Mouse (Mus musculus) limb, embryonic 11.5 days (tissue): ENCODE measurements at regions not wholly inside any gene's neighbourhood (a gene's known extent, or its start where the extent isn't known, plus 50 kb on each side); places are given as distances from the start of the nearest gene placed in this dataset.
A peak's percentile ranks its signal among the peaks of the same experiment; 100 is the strongest.

Experiments used
- ATAC-seq: fragments of 200-750 bp; cut with Nextera tagmentation; 2 replicates; pipeline ENCODE4 v1.8.0; 2017; ENCODE audit warnings: low read depth; ENCODE audit not compliant: insufficient number of reproducible peaks, low FRiP score, low TSS enrichment
- DNase-seq: peaks from one replicate; pipeline ENCODE4 v3.0.0-alpha.2; 2015; ENCODE audit warnings: low spot score
- H3K27ac ChIP-seq: fragments of 300-500 bp; sonication (generic); replicated peaks from 2 replicates; pipeline ENCODE4 v1.5.1; 2014; ENCODE audit warnings: low read depth, mild to moderate bottlenecking, low read length
- H3K27me3 ChIP-seq: fragments of 300-500 bp; sonication (generic); 2 replicates; pipeline ENCODE4 v1.6.1; 2014; ENCODE audit warnings: mild to moderate bottlenecking, low read length, mixed read lengths; ENCODE audit not compliant: control insufficient read depth, insufficient read depth
- H3K36me3 ChIP-seq: fragments of 300-500 bp; sonication (generic); 2 replicates; pipeline ENCODE4 v1.6.1; 2014; ENCODE audit warnings: mild to moderate bottlenecking, low read length, moderate library complexity, mixed read lengths; ENCODE audit not compliant: control insufficient read depth, insufficient read depth
- H3K4me1 ChIP-seq: fragments of 300-500 bp; sonication (generic); 2 replicates; pipeline ENCODE4 v1.6.1; 2014; ENCODE audit warnings: low read length, mixed read lengths; ENCODE audit not compliant: control insufficient read depth, insufficient read depth
- H3K4me2 ChIP-seq: fragments of 300-500 bp; sonication (generic); 2 replicates; pipeline ENCODE4 v1.6.1; 2014; ENCODE audit warnings: low read depth, mild to moderate bottlenecking, moderate library complexity; ENCODE audit not compliant: severe bottlenecking
- H3K4me3 ChIP-seq: fragments of 300-500 bp; sonication (generic); 2 replicates; pipeline ENCODE4 v1.5.1; 2014; ENCODE audit warnings: low read depth, low read length
- H3K9ac ChIP-seq: fragments of 300-500 bp; sonication (generic); 2 replicates; pipeline ENCODE4 v1.6.1; 2014; ENCODE audit warnings: mild to moderate bottlenecking, low read length
- H3K9me3 ChIP-seq: fragments of 300-500 bp; sonication (generic); 2 replicates; pipeline ENCODE4 v1.6.1; 2016; ENCODE audit warnings: low read length; ENCODE audit not compliant: control insufficient read depth
- WGBS: fragments of 180-500 bp; shearing (Covaris S2); extraction: QIAGEN DNeasy Blood & Tissue Kit; methylation state at CpG from one replicate; pipeline ENCODE4 v1.1.7; 2014; 5-methylcytosine and 5-hydroxymethylcytosine counted together

GRCm38 (mm10) chr10:124803997-124804614 is 585.2 kb downstream of the Slc16a7 start:
- Histone ChIP-seq H3K27me3 (no peaks in the 10 kb centered on the region), H3K36me3 (no peaks in the 10 kb centered on the region), H3K4me3 (no peak overlapping the region), H3K9ac (no peak overlapping the region), H3K4me2 (no peak overlapping the region), H3K9me3 (no peaks in the 10 kb centered on the region), H3K4me1 (no peaks in the 10 kb centered on the region), H3K27ac (no peak overlapping the region)
- DNase-seq (no peak), ATAC-seq (peak; percentile 60)
- WGBS = 65% methylated on average over 3 of the region's 3 CpGs
